In genomic region chr4:134172391-134172790, GRCm38 (mm10) we compare ENCODE assay signal across 20 mouse cellular contexts. TPM values are rescaled to one million over a fixed set of nuclear protein-coding genes. Genes with fewer than 3 reads are reported as not detected.
A peak's percentile ranks its signal among the peaks of the same experiment; 100 is the strongest.
DNase-seq lines count a peak whose midpoint lies in the region; ATAC-seq and TF ChIP-seq lines count a peak whose summit lies in the region.
"Had no signal": no experiment of that assay in that cellular context is flagged by ENCODE, and none has a peak within 500 bp of the region (broad histone marks: within the 10 kb centered on the region; RNA-seq: fewer than 3 reads in every experiment).

No protein-coding gene starts in this region.

- H3K4me1 ChIP-seq in hindbrain, postnatal 0 days (ENCODE audit: insufficient read depth, low read length): no peaks in the 10 kb centered on the region
- H3K4me1 ChIP-seq in hindbrain, embryonic 11.5 days (replicated peaks; ENCODE audit: control insufficient read depth, insufficient read depth, low read length): no peaks in the 10 kb centered on the region
- H3K4me1 ChIP-seq: forebrain, embryonic 15.5 days; hindbrain, embryonic 10.5 days; intestine, embryonic 15.5 days had no signal

- no peak overlapping the region for H3K4me3 ChIP-seq in hindbrain, postnatal 0 days (ENCODE audit: low read length)
- H3K4me3 ChIP-seq in hindbrain, embryonic 11.5 days (ENCODE audit: low read depth, low read length): no peak overlapping the region
- H3K4me3 ChIP-seq: forebrain, embryonic 15.5 days; hindbrain, embryonic 10.5 days; intestine, embryonic 15.5 days; layer of hippocampus, adult 2 months; liver, embryonic 13.5 days; myocyte had no signal

- no peak for ATAC-seq in hindbrain, postnatal 0 days
- ATAC-seq in hindbrain, embryonic 11.5 days (ENCODE audit: low FRiP score): no peak
- ATAC-seq: forebrain, embryonic 15.5 days; intestine, embryonic 15.5 days had no signal

- no peak overlapping the region for H3K9ac ChIP-seq in hindbrain, postnatal 0 days (replicated peaks; ENCODE audit: low read length)
- no peak overlapping the region for H3K9ac ChIP-seq in hindbrain, embryonic 11.5 days (ENCODE audit: low read depth, low read length)
- H3K9ac ChIP-seq: forebrain, embryonic 15.5 days; intestine, embryonic 15.5 days; liver, embryonic 13.5 days had no signal

- H3K4me2 ChIP-seq in hindbrain, postnatal 0 days (ENCODE audit: low read depth, low read length): no peak overlapping the region
- H3K4me2 ChIP-seq in hindbrain, embryonic 11.5 days (replicated peaks; ENCODE audit: low read depth, low read length): no peak overlapping the region
- H3K4me2 ChIP-seq: forebrain, embryonic 15.5 days; intestine, embryonic 15.5 days; liver, embryonic 13.5 days; midbrain, embryonic 11.5 days had no signal

- H3K36me3 ChIP-seq in hindbrain, postnatal 0 days (ENCODE audit: insufficient read depth, low read length): no peaks in the 10 kb centered on the region; the same call in 1 of the 2 replicates
- H3K36me3 ChIP-seq in hindbrain, embryonic 11.5 days (ENCODE audit: control insufficient read depth, insufficient read depth, low read length): no peaks in the 10 kb centered on the region
- H3K36me3 ChIP-seq: forebrain, embryonic 15.5 days; intestine, embryonic 15.5 days had no signal

- peak; percentile 19 for DNase-seq in adrenal gland, postnatal 25 days
- DNase-seq in adrenal gland, adult 8-10 months: no peak
- DNase-seq in hindbrain, postnatal 0 days (ENCODE audit: low spot score): peak; percentile 8
- no peak for DNase-seq in hindbrain, embryonic 11.5 days (ENCODE audit: low spot score)
- peak; percentile 51 for DNase-seq in right cerebral cortex, adult 18-20 months
- no peak for DNase-seq in right cerebral cortex, postnatal 25 days
- peak; percentile 45 for DNase-seq in telencephalon, adult 2 months (ENCODE audit: low read depth, low spot score)
- DNase-seq in layer of hippocampus, adult 8-10 months (ENCODE audit: low spot score in 2 of 2): no peak
- DNase-seq: cerebellum, postnatal 25 days; gastrocnemius, postnatal 10 days; liver, embryonic 13.5 days had no signal

- TF ChIP-seq CTCF in hindbrain, postnatal 0 days (IDR thresholded peaks at IDR 0.05; ENCODE audit: low read depth): no peak

- H3K27ac ChIP-seq in hindbrain, postnatal 0 days: no peak overlapping the region
- no peak overlapping the region for H3K27ac ChIP-seq in hindbrain, embryonic 11.5 days (ENCODE audit: low read depth, low read length)
- H3K27ac ChIP-seq: forebrain, embryonic 15.5 days; hindbrain, embryonic 10.5 days; intestine, embryonic 15.5 days; layer of hippocampus, adult 2 months; liver, embryonic 13.5 days had no signal

- WGBS in hindbrain, postnatal 0 days: 76% methylated on average over 3 of the region's 3 CpGs
- WGBS in hindbrain, embryonic 11.5 days: 88% methylated on average over 3 of the region's 3 CpGs

- H3K9me3 ChIP-seq in hindbrain, postnatal 0 days (ENCODE audit: low read length): no peaks in the 10 kb centered on the region
- no peaks in the 10 kb centered on the region for H3K9me3 ChIP-seq in hindbrain, embryonic 11.5 days (ENCODE audit: control insufficient read depth, low read length)
- H3K9me3 ChIP-seq: forebrain, embryonic 15.5 days; hindbrain, embryonic 10.5 days; intestine, embryonic 15.5 days; liver, embryonic 13.5 days had no signal

- H3K27me3 ChIP-seq in hindbrain, postnatal 0 days (ENCODE audit: insufficient read depth, low read length): no peaks in the 10 kb centered on the region
- no peaks in the 10 kb centered on the region for H3K27me3 ChIP-seq in hindbrain, embryonic 11.5 days (ENCODE audit: control insufficient read depth, insufficient read depth, low read length)
- H3K27me3 ChIP-seq: forebrain, embryonic 15.5 days; intestine, embryonic 15.5 days; liver, embryonic 13.5 days had no signal

RNA-seq across cellular contexts. Expression of gene Cep85, which starts 14.5 kb away (rescaled TPM):
- 15.7 and 19.2 TPM in 2 replicates for total RNA-seq in adrenal gland, postnatal 25 days (2021)
- total RNA-seq in adrenal gland, adult 8-10 months (2022): 10 to 100 TPM; 11.4 to 31.1 (median 21.4) TPM
- 12.9 and 19.6 TPM in 2 replicates for total RNA-seq in hindbrain, postnatal 0 days (2014; rRNA removed)
- polyA plus RNA-seq in hindbrain, postnatal 0 days (2015; fragmentation: Nextera tagmentation; extraction: Ambion mirVana): 16.2 and 17.8 TPM in 2 replicates
- polyA plus RNA-seq in hindbrain, embryonic 11.5 days (2014; fragmentation: Nextera tagmentation; extraction: Ambion mirVana): 27.8 and 27.9 TPM in 2 replicates
- 10 to 100 TPM; 16.6 to 19.8 (median 18.6) TPM for total RNA-seq in layer of hippocampus, adult 8-10 months (2022)

RNA-seq across cellular contexts. Expression of gene Gm7534, which starts 30.4 kb away (rescaled TPM):
- not detected in 2 replicates for total RNA-seq in adrenal gland, postnatal 25 days (2021)
- not detected for total RNA-seq in adrenal gland, adult 8-10 months (2022)
- not detected in 2 replicates for total RNA-seq in hindbrain, postnatal 0 days (2014; rRNA removed)
- polyA plus RNA-seq in hindbrain, postnatal 0 days (2015; fragmentation: Nextera tagmentation; extraction: Ambion mirVana): not detected in 2 replicates
- polyA plus RNA-seq in hindbrain, embryonic 11.5 days (2014; fragmentation: Nextera tagmentation; extraction: Ambion mirVana): 0.06 TPM in 1 of 2 replicates, not detected in the other
- total RNA-seq in layer of hippocampus, adult 8-10 months (2022): not detected
- total RNA-seq: adrenal gland, postnatal 36 days; gastrocnemius, postnatal 10 days; layer of hippocampus, adult 2 months had no signal
- polyA plus RNA-seq: forebrain, embryonic 15.5 days; hindbrain, embryonic 10.5 days; intestine, embryonic 15.5 days; limb, embryonic 11.5 days; liver, embryonic 13.5 days; midbrain, embryonic 11.5 days; myocyte; urinary bladder, adult 2 months had no signal

RNA-seq across cellular contexts. Expression of gene Sh3bgrl3, which starts 43.8 kb away (rescaled TPM):
- 62.5 and 73.2 TPM in 2 replicates for total RNA-seq in adrenal gland, postnatal 25 days (2021)
- total RNA-seq in adrenal gland, adult 8-10 months (2022): 100 to 1,000 TPM in 2 of 4 experiments, 10 to 100 TPM in 2; 81.0 to 121 (median 98.4) TPM
- total RNA-seq in hindbrain, postnatal 0 days (2014; rRNA removed): 220 and 259 TPM in 2 replicates
- polyA plus RNA-seq in hindbrain, postnatal 0 days (2015; fragmentation: Nextera tagmentation; extraction: Ambion mirVana): 553 and 564 TPM in 2 replicates
- polyA plus RNA-seq in hindbrain, embryonic 11.5 days (2014; fragmentation: Nextera tagmentation; extraction: Ambion mirVana): 337 and 396 TPM in 2 replicates
- total RNA-seq in layer of hippocampus, adult 8-10 months (2022): 100 to 1,000 TPM; 185 to 289 (median 252) TPM

RNA-seq across cellular contexts. Expression of gene Catsper4, which starts 54.8 kb away (rescaled TPM):
- not detected in 2 replicates for total RNA-seq in adrenal gland, postnatal 25 days (2021)
- not detected for total RNA-seq in adrenal gland, adult 8-10 months (2022)
- not detected in 2 replicates for total RNA-seq in hindbrain, postnatal 0 days (2014; rRNA removed)
- polyA plus RNA-seq in hindbrain, postnatal 0 days (2015; fragmentation: Nextera tagmentation; extraction: Ambion mirVana): 0.11 and 0.20 TPM in 2 replicates
- not detected in 2 replicates for polyA plus RNA-seq in hindbrain, embryonic 11.5 days (2014; fragmentation: Nextera tagmentation; extraction: Ambion mirVana)
- under 1 TPM in 1 of 4 experiments, not detected in 3; 0.31 TPM for total RNA-seq in layer of hippocampus, adult 8-10 months (2022)
- total RNA-seq: adrenal gland, postnatal 36 days had no signal
- polyA plus RNA-seq: forebrain, embryonic 15.5 days; hindbrain, embryonic 10.5 days; limb, embryonic 11.5 days; liver, embryonic 13.5 days; midbrain, embryonic 11.5 days; myocyte had no signal

Comparison
In these comparisons a context has a peak if more than half of its experiments do, and no peak if none do; other contexts are left out.
1. DNase-seq: peak in adrenal gland, postnatal 25 days (single experiment), hindbrain, postnatal 0 days (single experiment), right cerebral cortex, adult 18-20 months (single experiment) and telencephalon, adult 2 months (single experiment); none in adrenal gland, adult 8-10 months (single experiment), hindbrain, embryonic 11.5 days (single experiment), right cerebral cortex, postnatal 25 days (single experiment) and layer of hippocampus, adult 8-10 months (0 of 2).